Mouse (Mus musculus) liver, embryonic 11.5 days (tissue): ENCODE measurements at regions not wholly inside any gene's neighbourhood (a gene's known extent, or its start where the extent isn't known, plus 50 kb on each side); places are given as distances from the start of the nearest gene placed in this dataset.

Experiments
- ATAC-seq: fragments of 200-750 bp; cut with Nextera tagmentation; replicated peaks from 2 replicates; pipeline ENCODE4 v1.8.0; 2017; ENCODE audit warnings: moderate number of reproducible peaks, mild to moderate bottlenecking, moderate TSS enrichment, moderate library complexity; ENCODE audit not compliant: low FRiP score
- DNase-seq: peaks from one replicate; pipeline ENCODE4 v3.0.0-alpha.2; 2017; ENCODE audit warnings: low spot score
- H3K27ac ChIP-seq: fragments of 300-500 bp; sonication (generic); 2 replicates; pipeline ENCODE4 v1.5.1; 2014; ENCODE audit warnings: mild to moderate bottlenecking, low read depth, low read length, control low read depth
- H3K27me3 ChIP-seq: fragments of 300-500 bp; sonication (generic); replicated peaks from 2 replicates; pipeline ENCODE4 v1.6.1; 2014; ENCODE audit warnings: low read length, mixed read lengths; ENCODE audit not compliant: control insufficient read depth, insufficient read depth
- H3K36me3 ChIP-seq: fragments of 300-500 bp; sonication (generic); 2 replicates; pipeline ENCODE4 v1.6.1; 2014; ENCODE audit warnings: mild to moderate bottlenecking, low read length, moderate library complexity, mixed read lengths; ENCODE audit not compliant: control insufficient read depth, insufficient read depth
- H3K4me1 ChIP-seq: fragments of 300-500 bp; sonication (generic); replicated peaks from 2 replicates; pipeline ENCODE4 v1.6.1; 2014; ENCODE audit warnings: low read length, mixed read lengths; ENCODE audit not compliant: control insufficient read depth, insufficient read depth
- H3K4me2 ChIP-seq: fragments of 300-500 bp; sonication (generic); 2 replicates; pipeline ENCODE4 v1.6.1; 2014; ENCODE audit warnings: mild to moderate bottlenecking, control low read depth, moderate library complexity
- H3K4me3 ChIP-seq: fragments of 300-500 bp; sonication (generic); 2 replicates; pipeline ENCODE4 v1.5.1; 2014; ENCODE audit warnings: low read depth, low read length, control low read depth
- H3K9ac ChIP-seq: fragments of 300-500 bp; sonication (generic); 2 replicates; pipeline ENCODE4 v1.6.1; 2014; ENCODE audit warnings: low read depth, low read length, control low read depth
- H3K9me3 ChIP-seq: fragments of 300-500 bp; sonication (generic); 2 replicates; pipeline ENCODE4 v1.6.1; 2016; ENCODE audit warnings: low read length, inconsistent platforms, mixed read lengths; ENCODE audit not compliant: control insufficient read depth
- WGBS: fragments of 180-500 bp; shearing (Covaris S2); extraction: QIAGEN DNeasy Blood & Tissue Kit; methylation state at CpG from one replicate; pipeline ENCODE4 v1.1.7; 2014; 5-methylcytosine and 5-hydroxymethylcytosine counted together

DNA sequence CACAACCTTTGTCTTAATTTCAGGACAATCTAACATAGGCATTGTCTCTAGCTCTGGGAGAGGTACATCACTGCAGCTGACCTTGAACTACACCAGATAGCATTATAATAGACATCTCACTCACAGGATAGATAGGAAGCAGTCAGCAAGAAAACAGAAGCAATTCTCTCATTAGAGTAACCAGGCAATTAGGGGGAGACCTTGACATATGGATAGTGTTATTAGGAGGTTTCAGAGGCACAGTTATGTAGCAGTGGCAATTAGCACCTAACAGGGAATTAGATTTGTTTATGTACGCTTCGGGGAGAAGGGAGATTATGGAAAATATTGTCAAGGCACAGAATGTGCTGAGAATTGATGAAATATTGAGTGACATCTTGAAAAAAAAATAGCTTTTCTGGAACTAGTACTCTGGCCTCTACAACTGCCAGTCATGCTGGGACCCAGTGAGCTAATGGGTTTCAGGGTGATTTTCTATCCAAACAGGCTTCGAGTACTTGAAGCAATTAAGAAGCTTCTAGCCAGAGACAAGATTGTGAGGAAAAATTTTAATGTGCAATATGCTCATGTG, 216.8 kb upstream of the Aco1 start:
- Histone ChIP-seq H3K4me3 (no peak overlapping the region), H3K9ac (no peak overlapping the region), H3K36me3 (no peaks in the 10 kb centered on the region), H3K9me3 (0 out of 2 replicates have a peak, but pooled peaks cover 2% of the 10 kb centered on the region), H3K4me2 (no peak overlapping the region), H3K27ac (no peak overlapping the region), H3K27me3 (no peaks in the 10 kb centered on the region), H3K4me1 (no peaks in the 10 kb centered on the region)
- ATAC-seq, result no peak
- 75% methylated on average over 3 of the region's 3 CpGs for WGBS
- no peak for DNase-seq

DNA sequence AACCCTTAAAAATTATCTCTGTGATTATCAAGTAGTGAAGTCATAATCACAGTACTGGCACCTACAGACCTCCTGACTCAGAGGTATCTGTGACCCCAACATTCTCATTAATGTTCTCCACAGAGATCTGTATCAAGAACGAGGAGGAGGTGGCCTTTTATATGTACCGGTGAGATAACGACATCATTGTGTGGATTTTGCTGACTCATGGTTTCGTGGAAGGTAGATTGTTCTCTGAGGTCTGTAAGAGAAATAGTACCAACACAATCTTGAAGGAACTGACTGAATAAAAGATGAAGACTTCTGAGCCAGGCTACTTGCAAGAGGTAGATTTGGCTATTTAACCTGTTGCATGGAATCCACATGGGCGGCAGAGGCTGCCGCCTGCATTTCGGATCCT, 216.3 kb upstream of the Aco1 start:
- Histone ChIP-seq H3K27ac (no peak overlapping the region), H3K9me3 (0 out of 2 replicates have a peak, but pooled peaks cover 2% of the 10 kb centered on the region), H3K4me2 (no peak overlapping the region), H3K36me3 (no peaks in the 10 kb centered on the region), H3K4me1 (no peaks in the 10 kb centered on the region), H3K27me3 (no peaks in the 10 kb centered on the region), H3K4me3 (no peak overlapping the region), H3K9ac (no peak overlapping the region)
- DNase-seq (no peak), ATAC-seq (no peak)
- WGBS, result 81% methylated on average over 7 of the region's 7 CpGs

DNA sequence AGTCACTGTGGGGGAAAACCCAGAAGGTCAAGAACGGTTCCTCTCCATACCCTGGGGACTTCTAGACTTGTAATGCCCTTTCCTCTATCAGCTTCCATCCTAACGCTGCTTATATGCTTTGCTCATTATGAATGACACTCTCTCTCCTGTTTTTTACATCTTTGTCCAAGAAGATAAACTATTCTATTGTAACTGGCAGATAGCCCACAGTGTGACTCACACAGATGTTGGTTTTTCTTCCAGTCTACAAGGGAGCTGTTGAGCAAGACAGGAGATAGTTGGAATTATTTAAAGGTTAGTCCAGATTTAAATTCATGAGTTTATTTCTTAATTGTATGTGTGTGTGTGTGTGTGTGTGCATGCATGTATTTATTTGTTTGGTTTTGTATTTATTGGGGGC, 214.4 kb upstream of the Aco1 start:
- H3K9me3 ChIP-seq, result no peaks in the 10 kb centered on the region
- H3K4me1 ChIP-seq, result no peaks in the 10 kb centered on the region
- H3K27ac ChIP-seq, result no peak overlapping the region
- no peaks in the 10 kb centered on the region for H3K36me3 ChIP-seq
- no peak for DNase-seq
- no peak overlapping the region for H3K4me3 ChIP-seq
- H3K27me3 ChIP-seq, result no peaks in the 10 kb centered on the region
- no peak overlapping the region for H3K4me2 ChIP-seq
- 82% methylated on average over 2 of the region's 2 CpGs for WGBS
- ATAC-seq, result no peak
- no peak overlapping the region for H3K9ac ChIP-seq

DNA sequence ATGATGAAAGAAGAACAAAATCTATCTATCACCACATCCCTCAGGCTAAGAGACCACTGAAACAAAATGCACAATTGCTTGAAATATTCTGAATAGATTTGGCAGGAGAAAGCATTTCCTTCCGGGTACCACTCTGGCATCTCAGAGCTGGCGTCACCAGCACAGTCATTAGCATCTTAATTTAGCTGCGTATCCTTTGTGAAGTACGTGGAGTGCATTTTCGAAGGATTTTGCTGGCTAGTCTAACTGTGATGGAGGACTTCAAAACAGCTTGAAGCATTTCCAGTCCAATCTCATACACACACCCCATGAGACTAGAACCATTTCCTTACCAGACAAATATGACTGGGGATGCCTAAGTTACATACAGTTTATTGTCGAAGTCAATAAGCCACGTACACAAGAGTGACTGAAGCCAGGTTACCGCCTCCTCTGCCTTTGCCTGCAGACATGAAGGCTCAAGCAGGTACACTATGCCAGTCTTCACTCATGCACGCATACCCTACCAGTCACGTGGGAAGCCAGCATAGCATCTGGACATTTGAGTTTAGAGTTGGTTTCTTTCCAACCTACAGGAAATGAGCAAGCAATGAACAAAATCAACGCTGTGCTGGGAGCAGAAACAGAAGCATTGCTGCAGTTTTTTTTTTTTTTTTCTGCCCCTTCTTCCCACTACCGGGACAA, 208.7 kb upstream of the Aco1 start:
- no peaks in the 10 kb centered on the region for H3K9me3 ChIP-seq
- H3K9ac ChIP-seq, result no peak overlapping the region
- no peaks in the 10 kb centered on the region for H3K4me1 ChIP-seq
- no peaks in the 10 kb centered on the region for H3K36me3 ChIP-seq
- H3K27me3 ChIP-seq, result no peaks in the 10 kb centered on the region
- H3K4me2 ChIP-seq, result no peak overlapping the region
- H3K4me3 ChIP-seq, result no peak overlapping the region
- DNase-seq (no peak), ATAC-seq (no peak)
- H3K27ac ChIP-seq, result no peak overlapping the region
- 87% methylated on average over 12 of the region's 12 CpGs for WGBS

DNA sequence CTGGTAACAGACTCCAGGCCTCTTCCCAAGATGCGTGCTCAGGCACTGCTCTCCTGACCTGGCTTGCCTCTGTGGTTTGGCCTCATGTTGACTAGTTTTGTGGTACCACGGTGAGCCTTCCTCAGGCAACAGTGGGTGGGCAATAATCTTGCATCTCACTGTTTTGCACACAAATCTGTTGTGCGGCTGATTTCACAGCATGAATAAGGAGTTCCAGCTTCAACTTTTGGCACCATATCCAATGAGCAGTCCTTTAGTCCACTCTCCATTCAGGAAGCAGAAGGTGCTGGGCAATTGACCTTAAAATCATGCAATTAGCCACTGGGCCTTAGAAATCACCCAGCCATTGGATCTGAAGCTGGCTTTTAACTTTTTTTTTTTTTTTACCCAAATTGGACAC, 184.2 kb upstream of the Aco1 start:
- no peak overlapping the region for H3K4me2 ChIP-seq
- DNase-seq, result no peak
- 82% methylated on average over 3 of the region's 3 CpGs for WGBS
- no peaks in the 10 kb centered on the region for H3K27me3 ChIP-seq
- no peaks in the 10 kb centered on the region for H3K9me3 ChIP-seq
- H3K4me1 ChIP-seq, result no peaks in the 10 kb centered on the region
- H3K36me3 ChIP-seq, result no peaks in the 10 kb centered on the region
- no peak overlapping the region for H3K27ac ChIP-seq
- ATAC-seq, result no peak
- H3K9ac ChIP-seq, result no peak overlapping the region
- no peak overlapping the region for H3K4me3 ChIP-seq

DNA sequence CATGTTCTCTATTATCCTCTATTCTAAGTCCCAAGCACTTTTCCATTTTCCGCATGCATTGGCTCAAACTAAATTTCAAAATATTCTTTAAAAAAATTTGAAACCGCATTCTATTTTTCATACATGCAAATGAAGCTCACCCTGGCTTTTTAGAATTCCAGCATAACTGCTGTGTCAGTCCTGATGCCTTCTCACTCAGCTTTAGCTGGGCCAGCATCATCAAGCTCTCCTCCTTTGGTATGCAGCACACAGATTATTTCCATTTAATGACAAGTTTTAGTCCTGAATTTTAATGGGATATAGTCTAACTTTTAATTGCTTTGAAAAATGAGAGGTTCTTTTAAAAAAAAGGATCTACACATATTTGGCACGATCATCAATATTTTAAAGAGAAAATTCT, 174.9 kb upstream of the Aco1 start:
- WGBS, result 85% methylated on average over 3 of the region's 3 CpGs
- no peak for ATAC-seq
- no peak overlapping the region for H3K27ac ChIP-seq
- no peaks in the 10 kb centered on the region for H3K4me1 ChIP-seq
- no peaks in the 10 kb centered on the region for H3K9me3 ChIP-seq
- H3K36me3 ChIP-seq, result no peaks in the 10 kb centered on the region
- no peaks in the 10 kb centered on the region for H3K27me3 ChIP-seq
- DNase-seq, result no peak
- H3K4me3 ChIP-seq, result no peak overlapping the region
- H3K9ac ChIP-seq, result no peak overlapping the region
- no peak overlapping the region for H3K4me2 ChIP-seq

DNA sequence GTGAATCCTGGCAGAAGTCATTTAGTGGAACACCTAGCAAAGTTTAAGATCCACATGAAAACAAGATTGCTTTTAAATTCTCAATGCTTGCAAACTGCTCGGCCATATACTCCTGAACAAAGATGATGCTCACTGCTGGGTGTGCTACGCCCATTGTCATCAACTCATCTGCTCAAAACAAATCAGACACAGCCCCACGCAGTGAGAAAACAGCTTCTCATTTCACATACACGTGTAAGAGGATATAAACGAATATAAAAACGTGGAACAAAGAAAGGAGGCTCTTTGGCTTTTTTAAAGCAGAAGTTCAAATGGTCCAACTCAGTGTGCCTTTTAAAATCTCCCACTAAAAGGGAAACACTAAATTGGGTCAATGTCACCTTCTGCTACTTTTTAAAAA, 151.5 kb upstream of the Aco1 start:
- H3K27ac ChIP-seq, result no peak overlapping the region
- H3K4me1 ChIP-seq, result no peaks in the 10 kb centered on the region
- H3K4me3 ChIP-seq, result no peak overlapping the region
- ATAC-seq (no peak), DNase-seq (no peak)
- H3K4me2 ChIP-seq, result no peak overlapping the region
- no peaks in the 10 kb centered on the region for H3K36me3 ChIP-seq
- 62% methylated on average over 6 of the region's 6 CpGs for WGBS
- H3K9ac ChIP-seq, result no peak overlapping the region
- no peaks in the 10 kb centered on the region for H3K27me3 ChIP-seq
- H3K9me3 ChIP-seq, result 0 out of 2 replicates have a peak, but pooled peaks cover 2% of the 10 kb centered on the region

DNA sequence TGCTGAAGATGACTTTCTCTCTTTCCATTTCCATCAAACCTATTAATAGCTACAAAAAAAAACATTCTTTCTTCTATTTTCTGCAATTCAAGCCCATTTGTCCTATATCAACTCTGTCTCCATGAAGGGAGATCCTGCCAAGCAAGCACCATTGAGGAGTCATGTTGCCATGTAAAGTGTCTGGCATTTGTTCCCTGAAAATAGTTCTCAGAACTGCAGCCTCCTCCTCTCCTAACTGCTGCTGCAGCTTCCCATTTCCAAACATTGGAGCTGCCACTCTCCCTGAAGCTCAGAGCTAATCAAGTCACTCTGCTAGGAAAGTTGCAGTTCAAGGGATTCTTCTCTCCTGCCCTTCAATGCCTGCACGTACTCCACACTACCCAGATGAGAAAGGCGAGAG, 151.0 kb upstream of the Aco1 start:
- WGBS, result 77% methylated on average over 2 of the region's 2 CpGs
- Histone ChIP-seq H3K4me3 (no peak overlapping the region), H3K9ac (no peak overlapping the region), H3K4me2 (no peak overlapping the region), H3K9me3 (peaks cover 2% of the 10 kb centered on the region; the same call in 1 of the 2 replicates), H3K36me3 (no peaks in the 10 kb centered on the region), H3K27me3 (no peaks in the 10 kb centered on the region), H3K4me1 (no peaks in the 10 kb centered on the region), H3K27ac (no peak overlapping the region)
- DNase-seq, result no peak
- no peak for ATAC-seq

DNA sequence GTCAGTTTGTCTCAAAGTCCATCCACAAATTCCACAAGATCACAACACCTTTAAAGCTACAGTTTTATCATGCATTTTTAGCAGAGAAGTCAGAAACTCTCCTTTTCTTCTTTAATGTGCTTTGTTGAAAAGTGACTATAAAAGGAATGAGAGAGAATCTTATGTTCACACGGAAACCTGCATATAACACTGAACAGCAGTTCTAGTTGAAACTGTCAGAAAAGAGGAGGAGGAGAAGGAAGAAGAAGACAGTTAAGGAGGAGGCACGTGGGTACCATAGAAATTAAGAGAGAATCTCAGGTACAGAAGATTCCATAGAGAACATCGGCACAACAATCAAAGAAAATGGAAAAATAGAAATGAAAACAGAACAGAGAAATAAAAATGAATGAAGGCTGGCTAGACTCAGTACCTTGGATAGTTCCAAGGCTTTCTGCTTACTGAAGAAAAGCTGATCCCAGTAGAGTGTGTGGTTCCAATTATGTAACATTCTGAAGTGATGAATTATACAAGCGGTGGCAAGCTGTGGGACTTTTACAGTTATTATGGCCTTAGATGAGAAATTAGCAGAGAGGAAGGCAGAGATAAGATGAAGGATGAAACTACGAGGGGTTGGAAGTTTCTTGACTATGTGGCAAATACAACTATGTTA, 144.0 kb upstream of the Aco1 start:
- Histone ChIP-seq H3K9me3 (peaks cover 7% of the 10 kb centered on the region), H3K4me1 (no peaks in the 10 kb centered on the region), H3K4me2 (no peak overlapping the region), H3K36me3 (no peaks in the 10 kb centered on the region), H3K9ac (no peak overlapping the region), H3K27me3 (no peaks in the 10 kb centered on the region), H3K4me3 (no peak overlapping the region), H3K27ac (no peak overlapping the region)
- 68% methylated on average over 5 of the region's 5 CpGs for WGBS
- no peak for ATAC-seq
- DNase-seq, result no peak
